Mouse (Mus musculus): ENCODE data around the gene Gm11559.
"Not testable (repeated sequence)": the region's sequence is repeated elsewhere in the genome, so short reads cannot be mapped to it uniquely, and the experiment has no call there.

Gene Gm11559

GRCm38 (mm10) chr11:99864176-99864575 is at the start of gene Gm11559:
Gene Gm11559 (plus strand): TSS chr11:99864476.
- DNase-seq (ENCODE audit: low read depth, low spot score): not testable (repeated sequence)

- not testable (repeated sequence) for DNase-seq (ENCODE audit: low read depth, low spot score)
Measured at GRCm38 (mm10) chr11:99815566-99815965, 48.7 kb upstream of the Gm11559 start, which contains the start of gene Gm11564. Gene Gm11564 (minus strand): TSS chr11:99815666.

GRCm38 (mm10) chr11:99837966-99838365 is 26.3 kb upstream of the Gm11559 start, which contains the start of gene 2300003K06Rik:
Gene 2300003K06Rik (minus strand): TSS chr11:99838066.
- DNase-seq (ENCODE audit: low read depth, low spot score): no peak

GRCm38 (mm10) chr11:99842185-99842584 is 22.1 kb upstream of the Gm11559 start:
- DNase-seq (ENCODE audit: low read depth, low spot score): no peak

GRCm38 (mm10) chr11:99846746-99847145 is 17.5 kb upstream of the Gm11559 start:
- no peak for DNase-seq (ENCODE audit: low read depth, low spot score)

GRCm38 (mm10) chr11:99851508-99851907 is 12.8 kb upstream of the Gm11559 start, which contains the start of gene Krtap4-16:
Gene Krtap4-16 (minus strand): TSS chr11:99851608.
- DNase-seq (ENCODE audit: low read depth, low spot score): no peak

- DNase-seq (ENCODE audit: low read depth, low spot score): peak; percentile 27
Measured at GRCm38 (mm10) chr11:99854121-99854520, 10.2 kb upstream of the Gm11559 start.

GRCm38 (mm10) chr11:99857617-99858016 is 6.7 kb upstream of the Gm11559 start, which contains the start of gene Gm11568:
Gene Gm11568 (plus strand): TSS chr11:99857917.
- no peak for DNase-seq (ENCODE audit: low read depth, low spot score)

- DNase-seq (ENCODE audit: low read depth, low spot score): peak; percentile 12
Measured at GRCm38 (mm10) chr11:99858761-99859160, 5.5 kb upstream of the Gm11559 start.

GRCm38 (mm10) chr11:99873089-99873488 is 8.8 kb downstream of the Gm11559 start, which contains the start of gene Krtap9-1:
Gene Krtap9-1 (plus strand): TSS chr11:99873389.
- not testable (repeated sequence) for DNase-seq (ENCODE audit: low read depth, low spot score)

GRCm38 (mm10) chr11:99878887-99879286 is 14.6 kb downstream of the Gm11559 start, which contains the start of gene Gm11567:
Gene Gm11567 (plus strand): TSS chr11:99879187.
- DNase-seq (ENCODE audit: low read depth, low spot score): not testable (repeated sequence)

- no peak for DNase-seq (ENCODE audit: low read depth, low spot score)
Measured at GRCm38 (mm10) chr11:99907620-99908019, 43.3 kb downstream of the Gm11559 start, which contains the start of gene Krtap31-1. Gene Krtap31-1 (plus strand): TSS chr11:99907920.

GRCm38 (mm10) chr11:99914451-99914850 is 50.2 kb downstream of the Gm11559 start, which contains the start of gene Gm11565:
Gene Gm11565 (plus strand): TSS chr11:99914751.
- DNase-seq (ENCODE audit: low read depth, low spot score): no peak
